9 mouse cellular contexts compared by ENCODE assay signal in the genomic region with DNA sequence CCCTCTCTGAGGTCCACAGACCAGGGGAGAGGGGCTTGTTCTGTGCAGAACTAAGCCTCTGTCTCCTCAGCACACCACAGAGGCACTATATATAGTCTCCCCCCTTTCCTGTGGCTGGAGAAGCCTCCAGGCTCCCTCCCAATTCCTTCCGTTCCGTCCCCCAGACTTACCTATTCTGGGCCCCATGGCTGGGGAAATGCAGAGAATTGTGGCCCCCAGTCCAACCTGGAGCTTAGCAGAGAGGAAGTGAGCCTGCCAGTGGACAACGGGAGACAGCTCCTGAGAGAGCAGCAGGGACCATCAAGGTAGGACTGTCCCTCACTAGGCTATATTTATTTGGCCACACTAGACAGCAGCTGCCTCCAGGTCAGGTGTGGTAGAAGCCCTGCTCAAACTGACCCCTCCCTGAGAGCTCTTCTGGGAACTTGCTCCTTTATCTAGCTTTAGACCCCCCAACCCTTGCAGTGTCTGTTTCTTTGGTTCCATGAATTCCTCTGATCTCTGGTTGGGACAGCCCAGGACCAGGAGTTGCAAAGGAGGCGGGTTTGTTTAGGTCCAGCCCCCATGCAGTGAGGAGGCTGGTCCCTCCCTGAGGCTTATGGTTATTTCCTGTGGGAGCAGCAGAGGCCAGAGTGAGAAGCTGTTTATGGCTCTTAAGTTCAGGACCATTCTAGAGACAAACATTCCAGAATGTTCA. TPM values are rescaled to one million over a fixed set of nuclear protein-coding genes. Genes with fewer than 3 reads are reported as not detected.
DNase-seq lines count a peak whose midpoint lies in the region; ATAC-seq and TF ChIP-seq lines count a peak whose summit lies in the region.
"Had no signal": no experiment of that assay in that cellular context is flagged by ENCODE, and none has a peak within 500 bp of the region (broad histone marks: within the 10 kb centered on the region; RNA-seq: fewer than 3 reads in every experiment).

No protein-coding gene starts in this region.

- DNase-seq in MN1 (ENCODE audit: low spot score): peak; percentile 46
- DNase-seq in adrenal gland, postnatal 14 days: peak; percentile 71
- no peak for DNase-seq in hindbrain, embryonic 10.5 days (ENCODE audit: low spot score)
- peak; percentile 29 for DNase-seq in limb, embryonic 11.5 days (ENCODE audit: low spot score)
- DNase-seq in yolk sac, embryonic 10.5 days (ENCODE audit: low spot score): peak; percentile 33
- no peak for DNase-seq in thymus, adult 2 months
- no peak for DNase-seq in spleen, adult 12 weeks (ENCODE audit: low spot score)

- H3K9ac ChIP-seq in limb, embryonic 11.5 days (ENCODE audit: low read length): no peak overlapping the region
- H3K9ac ChIP-seq: midbrain, embryonic 12.5 days had no signal

- TF ChIP-seq CTCF in thymus, adult 2 months (IDR thresholded peaks at IDR 0.05; ENCODE audit: borderline replicate concordance, control insufficient read depth, extremely low read depth, insufficient read depth, low read length, poor library complexity): no peak

- ATAC-seq in limb, embryonic 11.5 days (ENCODE audit: insufficient number of reproducible peaks, low FRiP score, low TSS enrichment, low read depth): peak; percentile 62; the same call in 1 of the 2 replicates
- ATAC-seq in activated CD4-positive, CD25-positive, alpha-beta regulatory T cell, adult 4 months: no peak

- no peaks in the 10 kb centered on the region for H3K36me3 ChIP-seq in hindbrain, embryonic 10.5 days
- no peaks in the 10 kb centered on the region for H3K36me3 ChIP-seq in limb, embryonic 11.5 days (ENCODE audit: control insufficient read depth, insufficient read depth, low read length)
- no peaks in the 10 kb centered on the region for H3K36me3 ChIP-seq in thymus, adult 2 months (ENCODE audit: control insufficient read depth, insufficient read depth, low read length)
- H3K36me3 ChIP-seq: midbrain, embryonic 12.5 days had no signal

- 67% methylated on average over 4 of the region's 4 CpGs for WGBS in hindbrain, embryonic 10.5 days
- WGBS in limb, embryonic 11.5 days: 59% methylated on average over 4 of the region's 4 CpGs
- 42% methylated on average over 4 of the region's 4 CpGs for WGBS in thymus, adult 2 months

- no peak for TF ChIP-seq POLR2A in thymus, adult 2 months (IDR thresholded peaks at IDR 0.05; ENCODE audit: control insufficient read depth, extremely low read depth, insufficient read depth, low read length, poor library complexity)

- no peak overlapping the region for H3K4me3 ChIP-seq in hindbrain, embryonic 10.5 days
- H3K4me3 ChIP-seq in limb, embryonic 11.5 days (ENCODE audit: low read depth, low read length): no peak overlapping the region
- H3K4me3 ChIP-seq in thymus, adult 2 months (ENCODE audit: control insufficient read depth, insufficient read depth, low read length): no peak overlapping the region
- H3K4me3 ChIP-seq: midbrain, embryonic 12.5 days had no signal

- no peak overlapping the region for H3K4me2 ChIP-seq in limb, embryonic 11.5 days (ENCODE audit: low read depth, severe bottlenecking)
- H3K4me2 ChIP-seq: midbrain, embryonic 12.5 days had no signal

- peaks cover 61% of the 10 kb centered on the region for H3K4me1 ChIP-seq in hindbrain, embryonic 10.5 days (replicated peaks)
- peaks cover 6% of the 10 kb centered on the region for H3K4me1 ChIP-seq in limb, embryonic 11.5 days (ENCODE audit: control insufficient read depth, insufficient read depth, low read length)
- no peaks in the 10 kb centered on the region; the same call in 1 of the 2 replicates for H3K4me1 ChIP-seq in thymus, adult 2 months (replicated peaks; ENCODE audit: control insufficient read depth, insufficient read depth, low read length)
- H3K4me1 ChIP-seq: midbrain, embryonic 12.5 days had no signal

- peaks cover 10% of the 10 kb centered on the region; the same call in 1 of the 2 replicates for H3K27me3 ChIP-seq in hindbrain, embryonic 10.5 days (ENCODE audit: insufficient read depth, poor library complexity, severe bottlenecking)
- no peaks in the 10 kb centered on the region for H3K27me3 ChIP-seq in limb, embryonic 11.5 days (ENCODE audit: control insufficient read depth, insufficient read depth, low read length)
- no peaks in the 10 kb centered on the region for H3K27me3 ChIP-seq in thymus, adult 2 months (ENCODE audit: control insufficient read depth, insufficient read depth, low read length)

- H3K27ac ChIP-seq in hindbrain, embryonic 10.5 days: peak overlapping the region; percentile 60
- H3K27ac ChIP-seq in limb, embryonic 11.5 days (replicated peaks; ENCODE audit: low read depth, low read length): no peak overlapping the region
- no peak overlapping the region for H3K27ac ChIP-seq in thymus, adult 2 months (ENCODE audit: control insufficient read depth, insufficient read depth, low read length)
- H3K27ac ChIP-seq: midbrain, embryonic 12.5 days had no signal

- no peaks in the 10 kb centered on the region for H3K9me3 ChIP-seq in hindbrain, embryonic 10.5 days
- H3K9me3 ChIP-seq in limb, embryonic 11.5 days (ENCODE audit: control insufficient read depth, low read length): no peaks in the 10 kb centered on the region
- H3K9me3 ChIP-seq: midbrain, embryonic 12.5 days had no signal

RNA-seq across cellular contexts. Expression of a gene that starts 4.7 kb away (rescaled TPM):
- 19.8 and 26.8 TPM in 2 replicates for total RNA-seq in adrenal gland, postnatal 14 days (2021)
- polyA plus RNA-seq in hindbrain, embryonic 10.5 days (2016; fragmentation: Nextera tagmentation; extraction: Ambion mirVana): 2.3 and 3.5 TPM in 2 replicates
- polyA plus RNA-seq in limb, embryonic 11.5 days (2014; fragmentation: Nextera tagmentation; extraction: Ambion mirVana): 0.72 and 0.79 TPM in 2 replicates
- not detected for polyA plus RNA-seq in activated CD4-positive, CD25-positive, alpha-beta regulatory T cell, adult 4 months (2017; shearing (Covaris generic))
- 29.8 and 36.1 TPM in 2 replicates for polyA plus RNA-seq in thymus, adult 2 months (2012; rRNA removed)

RNA-seq across cellular contexts. Expression of a gene that starts 23.6 kb away (rescaled TPM):
- total RNA-seq in adrenal gland, postnatal 14 days (2021): not detected in 2 replicates
- not detected in 2 replicates for polyA plus RNA-seq in hindbrain, embryonic 10.5 days (2016; fragmentation: Nextera tagmentation; extraction: Ambion mirVana)
- polyA plus RNA-seq in limb, embryonic 11.5 days (2014; fragmentation: Nextera tagmentation; extraction: Ambion mirVana): not detected in 2 replicates
- not detected for polyA plus RNA-seq in activated CD4-positive, CD25-positive, alpha-beta regulatory T cell, adult 4 months (2017; shearing (Covaris generic))
- polyA plus RNA-seq in thymus, adult 2 months (2012; rRNA removed): not detected in 2 replicates
- polyA plus RNA-seq: midbrain, embryonic 12.5 days had no signal

RNA-seq across cellular contexts. Expression of a gene that starts 56.8 kb away (rescaled TPM):
- total RNA-seq in adrenal gland, postnatal 14 days (2021): not detected in 2 replicates
- polyA plus RNA-seq in hindbrain, embryonic 10.5 days (2016; fragmentation: Nextera tagmentation; extraction: Ambion mirVana): not detected in 2 replicates
- polyA plus RNA-seq in limb, embryonic 11.5 days (2014; fragmentation: Nextera tagmentation; extraction: Ambion mirVana): not detected in 2 replicates
- polyA plus RNA-seq in activated CD4-positive, CD25-positive, alpha-beta regulatory T cell, adult 4 months (2017; shearing (Covaris generic)): not detected
- not detected in 2 replicates for polyA plus RNA-seq in thymus, adult 2 months (2012; rRNA removed)
- polyA plus RNA-seq: midbrain, embryonic 12.5 days had no signal

Comparison
In these comparisons a context has a peak if more than half of its experiments do, and no peak if none do; other contexts are left out.
1. DNase-seq: peak in MN1 (single experiment), adrenal gland, postnatal 14 days (single experiment), limb, embryonic 11.5 days (single experiment) and yolk sac, embryonic 10.5 days (single experiment); none in hindbrain, embryonic 10.5 days (single experiment), thymus, adult 2 months (single experiment) and spleen, adult 12 weeks (single experiment).